Mouse (Mus musculus): ENCODE measurements around the gene Hoxa13. TPM values are rescaled to one million over a fixed set of nuclear protein-coding genes. Genes with fewer than 3 reads are reported as not detected.

Hoxa13 gene
- polyA plus RNA-seq, 1 experiment from 2014 or later, result 0.35 TPM

- WGBS, result 7% methylated on average over 11 of the region's 11 CpGs
- H3K4me3 ChIP-seq (ENCODE audit: low read depth, low read length), result no peak overlapping the region
- no peak overlapping the region for H3K4me2 ChIP-seq (ENCODE audit: low read length)
- no peaks in the 10 kb centered on the region for H3K9me3 ChIP-seq (ENCODE audit: control insufficient read depth, low read length)
- 0 out of 2 replicates have a peak, but pooled peaks cover 3% of the 10 kb centered on the region for H3K4me1 ChIP-seq (replicated peaks; ENCODE audit: control insufficient read depth, insufficient read depth, low read length)
- DNase-seq (ENCODE audit: low spot score) (peak; percentile 58), ATAC-seq (replicated peaks; ENCODE audit: low FRiP score, low TSS enrichment, low read depth) (no peak)
- no peaks in the 10 kb centered on the region for H3K36me3 ChIP-seq (ENCODE audit: control insufficient read depth, insufficient read depth, low read length)
- H3K27me3 ChIP-seq (replicated peaks; ENCODE audit: control insufficient read depth, insufficient read depth, low read length), result peaks cover 82% of the 10 kb centered on the region
- no peak overlapping the region for H3K27ac ChIP-seq (ENCODE audit: low read depth)
- no peak overlapping the region for H3K9ac ChIP-seq (ENCODE audit: low read length)
Observed at GRCm38 (mm10) chr6:52274576-52274975, 13.9 kb upstream of the Hoxa13 start.

DNA sequence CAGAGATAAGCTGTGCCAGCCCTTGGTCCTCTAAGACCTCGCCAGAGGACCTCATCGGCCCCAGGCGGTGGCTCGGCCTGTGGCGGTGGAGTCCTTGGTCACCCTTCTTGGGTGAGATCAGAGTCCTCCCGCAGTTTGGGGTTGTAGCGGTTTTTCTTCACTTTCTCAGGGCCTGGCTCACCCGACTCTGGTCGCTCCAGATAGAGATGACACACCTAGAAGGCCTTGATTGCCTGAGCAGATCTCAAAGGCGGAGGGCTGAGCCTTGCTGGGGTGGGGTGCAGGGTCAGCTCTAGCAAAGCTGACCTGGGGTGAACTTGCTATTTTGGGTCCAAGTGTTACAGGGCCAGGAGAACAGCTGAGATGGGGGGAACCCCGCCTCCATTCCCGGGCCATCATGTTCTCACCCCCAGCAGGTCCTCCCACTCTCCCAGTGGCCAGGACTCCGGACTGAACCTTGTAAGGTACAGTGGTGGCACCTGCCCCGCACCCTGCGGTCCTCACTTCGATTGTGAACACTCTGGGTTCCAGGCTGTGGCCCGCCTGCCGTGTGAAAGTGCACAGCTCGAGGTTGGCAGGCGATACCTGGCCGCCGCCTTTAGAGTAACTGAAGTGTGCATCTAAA is 13.1 kb upstream of the Hoxa13 start:
- no peak for ATAC-seq (replicated peaks; ENCODE audit: low FRiP score, low TSS enrichment, low read depth)

GRCm38 (mm10) chr6:52272766-52273655 is 12.3 kb upstream of the Hoxa13 start:
- WGBS, result 16% methylated on average over 22 of the region's 22 CpGs
- H3K9ac ChIP-seq (ENCODE audit: low read length), result no peak overlapping the region
- peak; percentile 59 for DNase-seq (ENCODE audit: low spot score)
- H3K36me3 ChIP-seq (ENCODE audit: control insufficient read depth, insufficient read depth, low read length), result no peaks in the 10 kb centered on the region
- no peaks in the 10 kb centered on the region for H3K9me3 ChIP-seq (ENCODE audit: control insufficient read depth, low read length)
- no peak for ATAC-seq (replicated peaks; ENCODE audit: low FRiP score, low TSS enrichment, low read depth)
- no peak overlapping the region for H3K4me3 ChIP-seq (ENCODE audit: low read depth, low read length)
- H3K27me3 ChIP-seq (replicated peaks; ENCODE audit: control insufficient read depth, insufficient read depth, low read length), result peaks cover 97% of the 10 kb centered on the region
- no peak overlapping the region for H3K27ac ChIP-seq (ENCODE audit: low read depth)
- H3K4me2 ChIP-seq (ENCODE audit: low read length), result no peak overlapping the region
- H3K4me1 ChIP-seq (replicated peaks; ENCODE audit: control insufficient read depth, insufficient read depth, low read length), result 0 out of 2 replicates have a peak, but pooled peaks cover 3% of the 10 kb centered on the region

More for the DNA sequence above, 13.1 kb upstream of the Hoxa13 start:
- Histone ChIP-seq H3K4me2 (ENCODE audit: low read length) (no peak overlapping the region), H3K4me3 (ENCODE audit: low read depth, low read length) (no peak overlapping the region), H3K9ac (ENCODE audit: low read length) (no peak overlapping the region), H3K27ac (ENCODE audit: low read depth) (no peak overlapping the region), H3K27me3 (replicated peaks; ENCODE audit: control insufficient read depth, insufficient read depth, low read length) (peaks cover 90% of the 10 kb centered on the region), H3K36me3 (ENCODE audit: control insufficient read depth, insufficient read depth, low read length) (no peaks in the 10 kb centered on the region), H3K4me1 (replicated peaks; ENCODE audit: control insufficient read depth, insufficient read depth, low read length) (0 out of 2 replicates have a peak, but pooled peaks cover 3% of the 10 kb centered on the region), H3K9me3 (ENCODE audit: control insufficient read depth, low read length) (no peaks in the 10 kb centered on the region)
- 7% methylated on average over 22 of the region's 22 CpGs for WGBS
- DNase-seq (ENCODE audit: low spot score), result peak; percentile 78

- peak; percentile 55; the same call in 1 of the 2 replicates for ATAC-seq (replicated peaks; ENCODE audit: low FRiP score, low TSS enrichment, low read depth)
- Histone ChIP-seq H3K27me3 (replicated peaks; ENCODE audit: control insufficient read depth, insufficient read depth, low read length) (peaks cover 97% of the 10 kb centered on the region), H3K27ac (ENCODE audit: low read depth) (no peak overlapping the region)
Observed at GRCm38 (mm10) chr6:52270494-52271480, 10.1 kb upstream of the Hoxa13 start.

DNA sequence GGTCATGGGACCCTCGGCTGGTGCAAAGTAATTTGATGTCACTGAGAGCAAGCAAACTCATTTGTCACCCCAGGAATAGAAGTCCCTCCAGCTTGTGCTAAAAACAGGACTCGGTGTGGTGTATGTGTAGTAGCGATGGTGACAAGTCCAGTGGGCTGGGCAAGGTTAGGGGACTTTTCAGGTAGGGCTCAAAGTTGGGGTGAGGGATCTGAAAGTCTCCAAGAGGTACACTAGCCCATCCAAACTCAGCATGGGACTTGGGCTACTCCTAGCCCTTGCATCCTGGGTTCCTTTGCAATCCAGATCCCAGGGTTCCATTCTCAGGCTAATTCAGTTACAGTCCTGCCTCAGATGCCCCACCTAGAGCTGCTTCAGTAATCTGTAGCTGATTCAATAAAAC is 8.1 kb upstream of the Hoxa13 start:
- Histone ChIP-seq H3K4me2 (ENCODE audit: low read length) (no peak overlapping the region), H3K4me3 (ENCODE audit: low read depth, low read length) (no peak overlapping the region), H3K36me3 (ENCODE audit: control insufficient read depth, insufficient read depth, low read length) (no peaks in the 10 kb centered on the region), H3K27me3 (replicated peaks; ENCODE audit: control insufficient read depth, insufficient read depth, low read length) (peaks cover 97% of the 10 kb centered on the region), H3K27ac (ENCODE audit: low read depth) (no peak overlapping the region), H3K4me1 (replicated peaks; ENCODE audit: control insufficient read depth, insufficient read depth, low read length) (0 out of 2 replicates have a peak, but pooled peaks cover 3% of the 10 kb centered on the region), H3K9me3 (ENCODE audit: control insufficient read depth, low read length) (no peaks in the 10 kb centered on the region), H3K9ac (ENCODE audit: low read length) (no peak overlapping the region)
- ATAC-seq (replicated peaks; ENCODE audit: low FRiP score, low TSS enrichment, low read depth) (no peak), DNase-seq (ENCODE audit: low spot score) (no peak)
- WGBS, result 13% methylated on average over 3 of the region's 3 CpGs

More at GRCm38 (mm10) chr6:52270494-52271480, 10.1 kb upstream of the Hoxa13 start:
- H3K9ac ChIP-seq (ENCODE audit: low read length), result no peak overlapping the region
- H3K4me1 ChIP-seq (replicated peaks; ENCODE audit: control insufficient read depth, insufficient read depth, low read length), result 0 out of 2 replicates have a peak, but pooled peaks cover 3% of the 10 kb centered on the region
- H3K4me2 ChIP-seq (ENCODE audit: low read length), result no peak overlapping the region
- no peak overlapping the region for H3K4me3 ChIP-seq (ENCODE audit: low read depth, low read length)
- no peaks in the 10 kb centered on the region for H3K9me3 ChIP-seq (ENCODE audit: control insufficient read depth, low read length)
- H3K36me3 ChIP-seq (ENCODE audit: control insufficient read depth, insufficient read depth, low read length), result no peaks in the 10 kb centered on the region
- 7% methylated on average over 23 of the region's 23 CpGs for WGBS
- DNase-seq (ENCODE audit: low spot score), result peak; percentile 87

GRCm38 (mm10) chr6:52268341-52268740 is 7.7 kb upstream of the Hoxa13 start:
- H3K27ac ChIP-seq (ENCODE audit: low read depth), result no peak overlapping the region
- no peak overlapping the region for H3K9ac ChIP-seq (ENCODE audit: low read length)
- 0 out of 2 replicates have a peak, but pooled peaks cover 3% of the 10 kb centered on the region for H3K4me1 ChIP-seq (replicated peaks; ENCODE audit: control insufficient read depth, insufficient read depth, low read length)
- peaks cover 97% of the 10 kb centered on the region for H3K27me3 ChIP-seq (replicated peaks; ENCODE audit: control insufficient read depth, insufficient read depth, low read length)
- no peaks in the 10 kb centered on the region for H3K36me3 ChIP-seq (ENCODE audit: control insufficient read depth, insufficient read depth, low read length)
- no peak for DNase-seq (ENCODE audit: low spot score)
- H3K4me3 ChIP-seq (ENCODE audit: low read depth, low read length), result no peak overlapping the region
- ATAC-seq (replicated peaks; ENCODE audit: low FRiP score, low TSS enrichment, low read depth), result no peak
- H3K4me2 ChIP-seq (ENCODE audit: low read length), result no peak overlapping the region
- WGBS, result 10% methylated on average over 7 of the region's 7 CpGs
- H3K9me3 ChIP-seq (ENCODE audit: control insufficient read depth, low read length), result no peaks in the 10 kb centered on the region

DNA sequence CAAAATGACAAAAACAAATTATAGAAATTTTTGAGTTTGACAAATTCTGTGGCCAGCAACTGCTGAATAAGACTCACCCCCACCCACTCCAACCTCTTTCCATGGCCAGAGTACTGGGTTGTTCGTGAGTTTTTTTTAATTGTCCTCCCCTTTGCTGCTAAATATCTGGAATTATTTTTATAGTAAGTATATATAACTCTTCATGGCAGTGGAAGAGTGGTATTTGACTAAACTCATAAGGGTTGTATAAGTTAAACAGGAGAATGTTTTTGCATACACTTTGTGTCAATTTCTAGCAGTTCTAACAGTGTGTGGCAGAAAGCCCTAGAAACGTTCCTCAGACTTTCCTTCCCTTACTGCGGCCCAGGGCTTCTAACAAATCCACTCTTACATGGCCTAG is 7.0 kb upstream of the Hoxa13 start:
- Histone ChIP-seq H3K4me1 (replicated peaks; ENCODE audit: control insufficient read depth, insufficient read depth, low read length) (0 out of 2 replicates have a peak, but pooled peaks cover 3% of the 10 kb centered on the region), H3K4me3 (ENCODE audit: low read depth, low read length) (no peak overlapping the region), H3K4me2 (ENCODE audit: low read length) (no peak overlapping the region), H3K9ac (ENCODE audit: low read length) (no peak overlapping the region), H3K36me3 (ENCODE audit: control insufficient read depth, insufficient read depth, low read length) (no peaks in the 10 kb centered on the region), H3K9me3 (ENCODE audit: control insufficient read depth, low read length) (no peaks in the 10 kb centered on the region), H3K27ac (ENCODE audit: low read depth) (no peak overlapping the region), H3K27me3 (replicated peaks; ENCODE audit: control insufficient read depth, insufficient read depth, low read length) (peaks cover 97% of the 10 kb centered on the region)
- ATAC-seq (replicated peaks; ENCODE audit: low FRiP score, low TSS enrichment, low read depth) (no peak), DNase-seq (ENCODE audit: low spot score) (no peak)
- WGBS, result 5% methylated on average over 3 of the region's 3 CpGs

DNA sequence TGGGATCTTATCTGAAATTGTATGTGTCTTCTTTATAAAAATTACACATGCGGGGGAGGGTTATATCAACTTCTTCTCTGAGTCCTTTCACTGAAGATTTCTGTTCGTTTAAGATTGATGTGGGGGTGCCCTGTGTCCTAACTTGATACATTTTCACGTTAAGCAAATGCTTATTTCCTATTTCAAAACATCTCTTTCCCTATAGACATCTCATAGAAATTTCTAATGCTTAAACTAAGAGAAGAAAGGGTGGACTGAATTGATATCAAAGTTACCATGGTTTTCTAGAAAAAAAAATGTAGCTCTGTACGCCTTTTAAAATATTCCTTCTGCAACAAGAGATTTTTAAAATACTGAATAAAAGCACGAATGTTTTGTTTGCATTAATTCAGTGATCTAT is 6.5 kb upstream of the Hoxa13 start:
- Histone ChIP-seq H3K27me3 (replicated peaks; ENCODE audit: control insufficient read depth, insufficient read depth, low read length) (peaks cover 97% of the 10 kb centered on the region), H3K4me1 (replicated peaks; ENCODE audit: control insufficient read depth, insufficient read depth, low read length) (0 out of 2 replicates have a peak, but pooled peaks cover 3% of the 10 kb centered on the region), H3K27ac (ENCODE audit: low read depth) (no peak overlapping the region), H3K4me2 (ENCODE audit: low read length) (no peak overlapping the region), H3K9me3 (ENCODE audit: control insufficient read depth, low read length) (no peaks in the 10 kb centered on the region), H3K4me3 (ENCODE audit: low read depth, low read length) (no peak overlapping the region), H3K36me3 (ENCODE audit: control insufficient read depth, insufficient read depth, low read length) (no peaks in the 10 kb centered on the region), H3K9ac (ENCODE audit: low read length) (no peak overlapping the region)
- no peak for DNase-seq (ENCODE audit: low spot score)
- whole genome bisulfite sequencing, result 25% methylated on average over 5 of the region's 5 CpGs
- no peak for ATAC-seq (replicated peaks; ENCODE audit: low FRiP score, low TSS enrichment, low read depth)
